Mouse (Mus musculus) right cerebral cortex, adult 2 months (tissue): ENCODE data around the gene Mb.
A peak's percentile ranks its signal among the peaks of the same experiment; 100 is the strongest.

ENCODE experiments used
- DNase-seq, 2 experiments: peaks; one replicate each; pipeline ENCODE4 v3.0.0; 2021 to 2022; ENCODE audit warnings: low spot score in 2 of 2

Mb gene

GRCm38 (mm10) chr15:77050570-77050969, at the start of gene Mb:
Mb (minus strand) TSS chr15:77050670.
- DNase-seq = no peak

DNA sequence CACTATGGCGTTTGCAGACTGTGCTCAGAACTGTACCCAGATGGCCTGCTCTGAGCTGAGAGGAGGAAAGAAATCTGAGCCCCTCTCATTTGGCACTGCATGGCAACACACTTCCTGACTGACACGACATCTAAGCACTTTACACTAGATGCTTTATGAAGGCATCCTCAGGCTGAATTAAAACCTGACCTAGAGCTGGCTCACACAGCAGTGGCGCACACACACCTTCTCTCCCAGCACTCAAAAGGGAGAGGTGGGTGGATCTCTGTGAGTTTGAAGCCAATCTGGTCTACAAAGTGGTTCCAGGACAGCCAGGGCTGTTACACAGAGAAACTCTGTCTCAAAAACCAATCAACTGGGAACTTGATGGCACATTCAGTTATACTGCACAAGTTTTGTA, 49.3 kb upstream of the Mb start:
- DNase-seq = no peak

GRCm38 (mm10) chr15:77097358-77097757, 46.9 kb upstream of the Mb start:
- no peak for DNase-seq

DNA sequence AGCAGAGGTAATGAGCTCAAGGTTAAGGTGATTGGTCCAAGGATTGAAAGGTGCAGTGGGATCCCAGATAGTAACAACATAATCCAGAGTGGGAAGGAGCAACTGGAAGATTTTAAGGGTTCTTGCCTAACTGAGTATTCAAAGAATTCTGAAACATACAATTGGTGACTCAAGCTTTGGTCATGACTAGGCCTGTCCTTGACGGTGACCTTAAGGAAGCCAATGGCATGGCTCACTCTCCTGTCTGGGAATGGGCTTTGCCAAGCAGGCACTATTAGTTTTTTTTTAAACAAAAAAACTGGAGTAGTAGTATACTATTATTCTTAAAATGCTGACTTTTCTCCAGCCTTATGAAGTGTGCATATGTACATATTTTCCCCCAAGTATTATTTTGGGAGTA, 44.7 kb upstream of the Mb start:
- no peak for DNase-seq

GRCm38 (mm10) chr15:77094431-77094830, 44.0 kb upstream of the Mb start:
- no peak for DNase-seq

GRCm38 (mm10) chr15:77091394-77091793, 40.9 kb upstream of the Mb start:
- DNase-seq = no peak

DNA sequence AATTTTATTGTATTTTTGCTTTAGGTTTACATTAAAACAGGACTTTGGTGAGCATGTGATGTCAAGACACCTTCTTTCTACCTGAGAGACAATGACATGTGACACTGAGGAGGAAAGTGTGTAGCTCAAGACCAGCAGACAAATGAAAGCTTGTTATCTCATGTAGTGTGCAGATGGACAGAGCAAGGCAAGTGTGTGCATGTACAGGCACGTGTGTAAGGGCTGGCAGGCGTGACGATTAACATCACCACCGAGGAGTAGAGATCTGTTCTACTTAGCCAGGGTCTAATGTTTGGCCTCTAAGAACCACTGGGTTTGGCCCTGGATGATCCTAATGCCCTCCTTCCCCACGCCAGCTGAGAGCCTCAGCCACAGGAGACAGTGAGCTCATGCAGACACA, 40.1 kb upstream of the Mb start:
- DNase-seq = no peak

- DNase-seq = no peak
These were observed 38.8 kb upstream of the Mb start for GRCm38 (mm10) chr15:77089249-77089648.

- DNase-seq = no peak
These were observed 36.0 kb upstream of the Mb start for GRCm38 (mm10) chr15:77086488-77086887.

- no peak for DNase-seq
These were observed 35.3 kb upstream of the Mb start for GRCm38 (mm10) chr15:77085818-77086217.

- no peak for DNase-seq
These were observed 31.0 kb upstream of the Mb start for GRCm38 (mm10) chr15:77081454-77081853.

- no peak for DNase-seq
These were observed 30.3 kb upstream of the Mb start for GRCm38 (mm10) chr15:77080684-77081254.

DNA sequence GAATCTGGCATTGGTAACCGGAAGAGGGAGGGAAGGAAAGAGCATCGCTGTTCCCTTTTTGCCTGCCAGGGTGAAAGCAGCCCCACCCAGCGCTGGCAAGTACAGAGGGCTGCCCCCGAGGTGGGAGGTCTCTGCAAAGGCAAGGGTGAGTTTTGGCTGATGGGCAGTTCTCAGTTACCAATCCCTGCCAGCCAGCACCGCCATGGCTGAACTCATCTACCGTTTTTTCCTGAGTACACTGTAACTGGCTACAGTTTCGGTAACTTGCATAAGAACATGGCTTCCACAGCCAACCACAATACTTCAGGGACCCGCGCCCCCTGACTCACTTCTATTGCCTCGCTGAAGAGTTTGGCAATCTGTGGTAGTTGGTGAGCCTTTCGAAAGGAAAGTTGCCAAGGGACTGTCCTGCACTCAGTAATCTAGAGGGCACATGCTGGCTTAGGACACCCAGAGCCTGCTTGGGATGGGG, 29.5 kb upstream of the Mb start:
- DNase-seq = no peak

DNA sequence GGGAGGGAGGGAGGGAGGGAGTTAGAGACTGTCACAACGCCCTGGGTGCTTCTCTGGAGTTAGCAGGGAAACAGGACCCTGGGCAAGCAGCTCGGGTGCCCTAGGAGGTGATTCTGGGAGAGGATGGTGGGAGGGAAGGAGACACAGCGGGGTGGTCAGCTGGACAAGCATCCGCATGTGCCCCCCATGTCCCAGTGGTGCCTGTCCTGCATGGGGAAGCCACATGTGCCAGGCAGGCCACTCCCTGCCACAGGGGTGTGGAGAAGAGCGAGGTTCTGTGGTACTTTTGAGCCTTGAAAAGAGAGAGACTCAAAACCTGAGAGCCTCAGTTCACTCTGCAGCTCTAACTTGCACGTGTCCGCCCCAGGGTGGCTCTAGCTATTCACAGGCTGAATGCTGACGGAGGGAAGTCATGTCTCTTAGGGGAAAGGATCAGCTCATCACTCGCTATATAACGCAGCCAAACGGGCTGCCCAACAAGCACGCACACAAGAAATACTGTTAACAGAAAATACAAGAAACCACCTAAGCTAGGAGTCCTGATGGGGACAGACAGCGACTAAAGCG, 28.9 kb upstream of the Mb start:
- DNase-seq = no peak

- no peak for DNase-seq
These were observed 28.3 kb upstream of the Mb start for GRCm38 (mm10) chr15:77078786-77079185.

DNA sequence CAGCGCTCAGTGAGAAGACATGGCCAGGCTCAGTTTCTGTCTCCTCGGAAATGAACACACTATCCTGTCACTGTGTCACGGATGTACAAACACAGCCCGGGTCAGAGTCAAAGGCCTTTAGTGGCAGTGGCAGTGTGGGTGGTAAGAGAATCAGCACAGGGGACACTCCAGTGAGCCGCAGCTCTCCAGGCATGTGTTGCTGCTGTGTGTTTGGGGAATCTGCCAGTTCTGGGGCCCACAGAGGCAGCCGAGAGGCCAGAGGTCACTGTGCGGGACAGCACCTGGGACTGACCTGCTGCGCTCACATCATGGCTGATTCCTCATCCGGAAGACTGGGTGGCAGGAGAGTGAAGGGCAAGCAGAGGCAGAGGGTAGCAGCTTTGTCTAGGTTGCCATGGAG, 27.4 kb upstream of the Mb start:
- DNase-seq = no peak

DNA sequence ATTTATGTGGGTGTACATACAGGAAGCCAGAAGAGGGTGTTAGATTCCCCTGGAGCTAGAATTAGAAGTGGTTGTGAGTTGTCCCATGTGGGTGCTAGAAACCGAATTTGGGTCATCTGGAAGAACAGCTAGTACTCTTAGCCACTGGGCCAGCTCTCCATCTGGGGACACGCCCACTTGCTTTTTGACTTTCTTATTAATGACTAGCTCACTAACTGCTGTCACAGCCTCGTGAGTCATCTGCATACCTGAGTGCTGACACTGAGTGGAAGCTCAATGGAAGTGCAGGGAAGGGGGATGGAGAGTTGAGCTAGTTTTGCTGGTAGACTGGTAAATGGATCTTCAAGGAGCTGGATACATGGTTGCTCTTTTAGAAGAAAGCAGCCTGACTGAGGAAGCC, 26.1 kb upstream of the Mb start:
- peak in 1 of 2 experiments; percentile 55 for DNase-seq

DNA sequence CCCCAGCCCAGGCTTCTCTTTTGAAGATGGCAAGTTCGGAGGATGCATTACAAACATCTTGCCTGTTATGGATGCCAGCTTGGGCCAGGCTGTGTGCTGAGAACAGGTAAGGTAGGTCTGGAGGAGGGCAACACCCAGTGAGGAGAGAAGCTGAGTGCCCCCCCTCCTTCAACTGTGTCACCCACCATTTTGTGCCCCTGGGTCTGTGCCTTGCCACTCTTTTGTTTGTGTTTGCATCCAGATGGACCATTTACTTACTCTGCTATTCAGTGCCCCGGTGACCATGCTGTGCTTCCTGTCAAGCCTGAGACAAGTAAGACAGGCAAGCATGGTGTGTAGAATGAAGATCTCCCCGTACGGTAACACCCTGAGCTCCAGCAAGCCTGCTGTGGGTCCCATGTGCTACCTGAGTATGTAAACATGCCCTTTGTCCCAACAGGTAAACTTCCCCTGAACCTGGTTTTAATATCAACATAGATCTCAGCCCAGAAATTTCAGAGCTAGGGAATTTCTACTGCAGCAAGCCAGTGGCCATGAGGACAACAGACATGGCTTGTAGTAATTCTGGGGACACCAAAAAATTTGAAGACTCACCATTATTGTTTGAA, 22.2 kb upstream of the Mb start:
- no peak for DNase-seq

- DNase-seq = no peak
These were observed 21.0 kb upstream of the Mb start for GRCm38 (mm10) chr15:77071501-77071900.

DNA sequence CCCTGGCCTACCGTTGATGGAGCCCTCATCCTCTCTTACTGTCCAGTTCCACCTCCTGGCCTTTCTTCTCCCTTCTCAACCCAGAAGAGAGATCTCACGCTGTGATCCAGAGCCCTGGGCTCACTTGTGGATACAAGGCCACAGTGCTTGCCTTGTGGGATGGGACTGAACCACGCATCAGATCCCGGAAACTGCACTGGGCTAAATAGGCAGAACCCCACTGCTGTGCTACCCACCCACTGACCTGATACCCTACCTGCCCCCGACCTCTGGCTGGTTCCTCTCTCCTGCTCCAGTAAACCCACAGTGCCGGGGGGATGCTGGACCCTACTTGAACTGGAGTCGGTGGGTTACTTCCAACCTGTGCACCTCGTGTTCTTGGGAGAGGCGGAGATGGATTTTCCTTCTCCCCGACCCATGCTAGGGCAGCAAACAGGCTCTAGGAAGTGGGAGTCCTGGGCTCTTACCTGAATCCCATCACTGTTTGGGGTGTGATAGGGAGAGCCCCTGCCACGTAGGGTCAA, 20.3 kb upstream of the Mb start:
- DNase-seq = no peak

DNA sequence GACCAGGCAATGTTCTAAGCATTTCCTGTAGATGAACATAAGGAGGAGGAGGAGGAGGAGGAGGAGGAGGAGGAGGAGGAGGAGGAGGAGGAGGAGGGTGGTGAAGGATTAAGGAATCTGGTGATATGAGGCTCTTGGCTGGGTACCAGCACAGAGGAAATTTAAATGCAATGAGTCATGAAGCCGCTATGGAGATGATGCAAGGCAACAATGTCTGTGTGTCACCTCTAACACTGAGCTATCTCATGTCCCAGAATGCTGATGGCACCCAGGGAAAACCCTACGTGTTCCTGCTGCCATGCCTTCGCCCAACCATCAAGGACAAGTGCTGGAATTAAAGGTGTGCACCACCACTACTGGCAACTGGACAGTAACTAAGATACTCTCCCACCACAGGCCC, 18.5 kb upstream of the Mb start:
- DNase-seq = peak; percentile 62 to 76

- peak in 1 of 2 experiments; percentile 56 for DNase-seq
These were observed 18.0 kb upstream of the Mb start for GRCm38 (mm10) chr15:77068439-77068861.

DNA sequence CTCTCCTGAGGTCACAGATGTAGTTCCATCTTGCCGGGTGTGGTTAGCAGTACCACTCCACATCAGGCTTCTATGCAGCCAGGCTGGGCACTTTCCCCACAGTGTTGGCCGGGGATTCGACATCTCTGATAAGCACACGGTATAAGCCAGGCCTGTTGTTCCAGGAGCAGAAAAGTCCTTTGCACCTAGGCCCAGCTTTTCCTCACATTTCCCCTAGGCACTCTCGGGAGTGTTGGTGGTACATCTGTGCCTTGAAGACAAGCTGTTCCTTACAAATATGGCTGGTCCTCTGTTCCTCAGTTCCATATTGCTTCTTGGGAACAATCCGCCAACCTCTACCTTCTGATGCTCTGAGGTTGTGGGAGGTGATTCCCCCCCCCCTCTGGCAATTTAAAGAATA, 15.8 kb upstream of the Mb start:
- DNase-seq = no peak
